Mouse (Mus musculus) thymus, postnatal 4 days (tissue): Measurements from ENCODE around the gene Vill.

Experiments
- DNase-seq: peaks from one replicate; pipeline ENCODE4 v3.0.0; 2021

Vill gene

GRCm38 (mm10) chr9:119052154-119052944 lies at the start of gene Vill:
Gene Vill (plus strand): TSS chr9:119052778.
- no peak for DNase-seq

DNA sequence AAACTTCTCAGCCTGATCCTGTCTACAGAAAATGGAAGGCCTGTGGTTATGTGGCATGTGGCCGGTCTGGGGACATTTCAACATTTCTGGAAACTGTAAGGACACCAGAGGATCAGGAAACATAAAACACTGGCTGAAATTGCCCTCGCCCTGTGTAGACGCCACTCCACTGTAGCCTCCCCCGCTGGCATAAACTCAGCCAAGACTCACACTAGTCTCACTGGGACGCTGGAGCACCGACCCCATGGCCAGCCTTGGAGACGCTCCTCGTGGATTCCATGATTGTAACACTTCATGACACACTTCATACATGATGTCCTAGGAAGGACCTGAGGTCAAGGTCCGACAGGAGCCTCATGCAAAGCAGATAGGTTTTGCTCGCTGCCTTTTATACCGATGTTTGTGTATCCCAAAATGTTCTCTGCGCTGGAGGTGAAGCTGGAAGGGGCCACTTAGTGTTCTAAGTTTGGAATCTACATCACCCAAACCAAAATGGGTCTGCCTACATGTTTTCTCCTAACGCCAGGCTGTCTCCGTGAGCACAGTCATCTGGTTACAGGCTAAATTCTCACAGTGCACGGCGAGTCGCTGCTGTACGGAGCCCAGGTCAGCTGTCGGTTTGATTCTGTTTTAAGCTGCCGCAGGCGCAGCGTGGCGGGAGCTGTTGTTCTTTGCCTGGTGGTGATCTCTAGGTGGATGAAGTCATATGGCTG lies 48.4 kb upstream of the Vill start:
- DNase-seq: no peak

GRCm38 (mm10) chr9:119004703-119005076 lies 47.9 kb upstream of the Vill start:
- no peak for DNase-seq

- DNase-seq: no peak
Observed at GRCm38 (mm10) chr9:119005303-119006029, 47.1 kb upstream of the Vill start.

DNA sequence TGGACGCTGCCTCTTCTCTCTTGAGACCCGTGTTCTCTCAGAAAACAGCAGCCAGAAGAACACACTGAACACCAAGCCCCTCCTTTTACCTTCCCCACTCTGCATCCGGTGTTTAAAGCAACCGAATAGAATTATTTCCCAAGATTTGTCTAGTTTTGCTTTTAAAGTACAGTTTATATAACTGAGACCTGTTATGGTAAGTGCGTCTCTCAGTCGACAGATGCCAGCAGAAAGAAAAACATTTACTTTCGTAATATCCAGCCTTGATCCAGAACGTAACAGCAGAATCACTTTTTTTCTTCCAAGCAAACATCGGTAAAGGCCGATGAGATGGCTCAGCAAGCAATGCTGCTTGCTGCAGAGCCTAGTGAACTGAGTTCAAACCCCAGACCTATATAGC lies 45.3 kb upstream of the Vill start:
- no peak for DNase-seq

DNA sequence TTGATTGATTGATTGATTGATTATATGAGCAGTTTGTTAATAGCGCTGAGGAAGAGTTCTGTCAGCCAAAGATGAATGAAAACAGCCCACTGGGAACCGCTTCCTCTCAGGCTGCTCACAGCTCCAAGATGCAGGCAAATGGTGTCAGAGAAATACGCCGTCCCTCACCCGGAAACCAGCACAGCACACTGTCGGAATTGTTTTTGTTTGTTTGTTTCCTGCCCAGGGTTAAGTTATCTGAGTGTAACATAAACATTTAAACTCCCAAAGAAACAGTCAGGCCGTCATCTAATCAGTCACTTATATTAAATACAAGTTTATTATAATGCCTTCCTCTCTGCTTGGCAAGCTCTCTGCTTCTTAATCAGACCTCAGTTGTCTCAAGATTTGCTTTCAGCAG lies 43.7 kb upstream of the Vill start:
- no peak for DNase-seq

GRCm38 (mm10) chr9:119010156-119010710 lies 42.3 kb upstream of the Vill start:
- no peak for DNase-seq

DNA sequence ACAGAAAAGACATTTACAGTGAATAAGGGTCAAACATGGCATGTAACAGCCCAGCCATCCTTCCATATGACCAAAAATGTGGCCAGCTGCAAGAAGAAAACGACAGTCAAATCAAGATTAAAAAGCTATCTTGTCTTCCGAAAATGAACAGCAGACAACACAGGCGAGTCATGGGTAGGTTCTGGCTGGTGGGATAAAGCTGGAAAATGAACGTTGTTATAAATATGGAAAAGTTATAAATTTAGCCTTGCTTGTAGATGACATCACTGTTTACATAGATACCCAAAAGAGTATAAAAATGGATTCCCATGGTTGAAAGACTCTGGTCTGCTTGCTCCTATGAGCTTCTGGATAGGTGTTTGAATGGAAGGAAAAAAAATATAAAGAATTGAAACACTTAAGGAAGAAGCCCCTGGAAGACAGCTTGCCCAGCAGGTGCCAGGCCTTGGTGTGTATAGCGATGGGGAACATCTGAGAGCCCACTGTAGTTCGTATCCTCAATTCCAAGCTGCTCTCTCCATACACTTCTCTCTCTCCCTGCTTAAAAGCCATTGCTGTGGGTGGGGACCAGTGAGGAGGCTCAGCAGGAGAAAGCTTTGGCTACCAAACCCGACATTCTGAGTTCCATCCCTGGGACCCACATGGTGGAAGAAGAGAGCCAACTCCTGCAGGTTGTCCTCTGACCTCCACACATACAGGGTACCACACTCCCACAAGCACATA lies 35.6 kb upstream of the Vill start:
- no peak for DNase-seq

GRCm38 (mm10) chr9:119021731-119022130 lies 30.8 kb upstream of the Vill start:
- DNase-seq: no peak

GRCm38 (mm10) chr9:119025263-119025662 lies 27.3 kb upstream of the Vill start:
- no peak for DNase-seq

- no peak for DNase-seq
Observed at GRCm38 (mm10) chr9:119025832-119026331, 26.7 kb upstream of the Vill start.

GRCm38 (mm10) chr9:119027337-119027736 lies 25.2 kb upstream of the Vill start:
- no peak for DNase-seq

GRCm38 (mm10) chr9:119028226-119029195 lies 24.1 kb upstream of the Vill start:
- no peak for DNase-seq

- peak; percentile 85 for DNase-seq
Observed at GRCm38 (mm10) chr9:119029568-119029967, 23.0 kb upstream of the Vill start.

- DNase-seq: no peak
Observed at GRCm38 (mm10) chr9:119031038-119031437, 21.5 kb upstream of the Vill start.

DNA sequence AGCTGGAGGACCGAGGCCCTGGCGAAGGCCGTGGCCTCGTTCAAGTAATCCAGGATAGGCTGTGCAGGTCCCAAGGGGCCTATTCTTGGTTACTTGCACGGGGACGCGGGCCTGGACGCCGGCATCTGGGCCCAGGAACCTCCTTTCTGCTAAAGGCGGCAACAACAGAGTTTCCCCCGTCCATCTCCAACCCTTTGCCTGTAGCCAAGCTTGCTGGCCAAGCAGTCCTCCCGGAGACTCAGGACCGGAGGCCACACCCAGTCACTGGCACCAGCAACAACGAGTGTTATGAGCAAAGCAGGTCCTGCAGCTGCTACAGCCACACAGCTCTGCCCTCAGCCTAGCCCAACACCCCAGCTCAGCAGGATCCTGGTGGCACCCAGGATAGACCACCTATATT lies 20.8 kb upstream of the Vill start:
- DNase-seq: no peak

- DNase-seq: no peak
Observed at GRCm38 (mm10) chr9:119032538-119032937, 20.0 kb upstream of the Vill start.

DNA sequence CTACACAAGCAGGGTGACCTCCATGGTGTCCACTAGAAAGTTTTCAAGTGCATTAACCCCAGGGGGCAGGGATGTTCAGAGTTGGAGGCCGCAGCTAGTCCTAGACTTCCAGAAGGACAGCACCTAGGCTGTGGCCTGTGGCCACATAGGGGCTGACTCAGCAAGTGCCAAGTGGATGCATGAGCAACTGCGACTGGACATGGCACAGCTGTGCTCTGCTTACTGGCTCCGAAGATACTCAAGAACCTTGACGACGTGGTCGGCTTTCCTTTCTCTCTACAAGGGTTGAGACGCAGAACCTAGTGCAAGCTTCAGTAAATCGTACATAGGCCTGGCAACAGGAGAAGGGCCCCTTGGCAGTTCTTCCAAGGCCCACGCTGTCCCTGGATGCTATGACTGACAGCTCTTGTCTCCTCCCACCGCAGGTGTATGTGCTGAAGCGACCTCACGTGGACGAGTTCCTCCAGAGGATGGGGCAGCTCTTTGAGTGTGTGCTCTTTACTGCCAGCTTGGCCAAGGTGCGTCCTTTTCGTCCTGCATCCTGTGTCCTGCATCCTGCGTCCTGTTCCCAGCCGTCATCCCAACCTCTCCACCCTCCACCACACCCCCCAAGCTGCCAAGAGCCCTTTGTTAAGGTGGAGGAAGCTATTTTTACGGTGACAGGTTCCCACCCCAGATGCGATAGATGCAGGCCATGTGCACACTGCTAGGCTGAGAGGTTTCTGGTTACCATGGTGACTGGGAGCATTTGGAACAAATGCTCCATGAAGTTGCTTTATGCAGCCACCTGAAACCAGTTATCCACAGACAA lies 19.3 kb upstream of the Vill start:
- DNase-seq: no peak

DNA sequence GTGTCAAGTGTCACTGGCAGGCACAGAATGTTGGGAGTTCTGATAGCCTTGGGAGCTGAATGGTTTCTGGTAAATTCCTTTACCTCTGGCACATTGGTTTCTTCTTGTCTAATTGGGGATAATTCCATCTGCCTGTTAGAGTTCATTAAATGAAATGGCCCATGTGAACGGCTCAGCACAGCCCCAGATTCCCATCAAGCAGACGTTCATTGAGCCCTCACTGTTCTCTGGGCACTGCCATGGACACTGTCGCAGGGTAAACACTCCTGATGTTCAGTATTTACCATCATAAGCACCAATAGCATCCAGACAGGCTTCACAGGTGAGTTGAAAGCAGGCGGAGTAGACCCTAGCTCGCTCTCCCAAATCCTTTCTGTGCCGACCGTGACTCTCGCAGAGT lies 18.5 kb upstream of the Vill start:
- no peak for DNase-seq
